Mouse (Mus musculus): ENCODE data around the gene Itgav. TPM values are rescaled to one million over a fixed set of nuclear protein-coding genes. Genes with fewer than 3 reads are reported as not detected.
A peak's percentile ranks its signal among the peaks of the same experiment; 100 is the strongest.

Itgav gene
- polyA plus RNA-seq, 1 experiment = not detected

- Histone ChIP-seq H3K4me3 (ENCODE audit: insufficient read depth, low read depth, low read length) (peak within 1 kb of the TSS; percentile 79), H3K4me1 (ENCODE audit: control insufficient read depth, insufficient read depth, low read length) (no peaks in the 10 kb centered on the region), H3K27ac (ENCODE audit: insufficient read depth, low read depth, low read length) (peak within 1 kb of the TSS; percentile 98)
- WGBS = under 1% methylated on average over 63 of the region's 63 CpGs
- TF ChIP-seq CTCF (IDR thresholded peaks at IDR 0.05; ENCODE audit: insufficient read depth, low read depth, low read length) (no peak), POLR2A (IDR thresholded peaks at IDR 0.05; ENCODE audit: insufficient read depth, low read depth, low read length) (peak; percentile 90; the same call in 1 of the 2 replicates)
Measured at GRCm38 (mm10) chr2:83812483-83813272, 88.5 kb downstream of the Itgav start, which contains the start of gene Fam171b. Gene Fam171b, plus strand, starts transcription at chr2:83812636.

- Histone ChIP-seq H3K27ac (ENCODE audit: insufficient read depth, low read depth, low read length) (peak overlapping the region; percentile 98), H3K4me3 (ENCODE audit: insufficient read depth, low read depth, low read length) (peak overlapping the region; percentile 79), H3K4me1 (ENCODE audit: control insufficient read depth, insufficient read depth, low read length) (no peaks in the 10 kb centered on the region)
- 2% methylated on average over 10 of the region's 10 CpGs for WGBS
- TF ChIP-seq CTCF (IDR thresholded peaks at IDR 0.05; ENCODE audit: insufficient read depth, low read depth, low read length) (no peak), POLR2A (IDR thresholded peaks at IDR 0.05; ENCODE audit: insufficient read depth, low read depth, low read length) (no peak)
Measured at GRCm38 (mm10) chr2:83813273-83813892, 89.2 kb downstream of the Itgav start.

DNA sequence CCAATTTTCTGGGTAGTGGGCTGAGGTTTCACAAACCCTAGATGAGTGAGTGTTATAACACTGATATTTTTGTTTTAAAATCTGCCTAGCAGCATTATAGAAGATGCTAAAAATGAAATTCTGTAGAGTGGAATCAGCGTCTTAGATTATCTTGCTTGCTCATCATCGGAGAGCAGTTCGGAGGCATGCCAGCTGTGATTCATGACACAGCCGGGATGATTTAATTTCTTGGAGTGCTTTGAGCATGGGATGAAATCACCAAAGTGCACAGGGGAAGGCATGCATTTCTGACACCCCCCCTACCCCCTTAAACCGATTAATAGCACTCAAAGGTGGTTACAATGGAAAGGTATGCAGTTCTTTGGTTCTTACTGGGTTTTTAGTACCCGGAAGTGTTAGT, 89.8 kb downstream of the Itgav start:
- H3K27ac ChIP-seq (ENCODE audit: insufficient read depth, low read depth, low read length) = peak overlapping the region; percentile 84
- TF ChIP-seq CTCF (IDR thresholded peaks at IDR 0.05; ENCODE audit: insufficient read depth, low read depth, low read length) (no peak), POLR2A (IDR thresholded peaks at IDR 0.05; ENCODE audit: insufficient read depth, low read depth, low read length) (no peak)
- 5% methylated on average over 6 of the region's 6 CpGs for WGBS

DNA sequence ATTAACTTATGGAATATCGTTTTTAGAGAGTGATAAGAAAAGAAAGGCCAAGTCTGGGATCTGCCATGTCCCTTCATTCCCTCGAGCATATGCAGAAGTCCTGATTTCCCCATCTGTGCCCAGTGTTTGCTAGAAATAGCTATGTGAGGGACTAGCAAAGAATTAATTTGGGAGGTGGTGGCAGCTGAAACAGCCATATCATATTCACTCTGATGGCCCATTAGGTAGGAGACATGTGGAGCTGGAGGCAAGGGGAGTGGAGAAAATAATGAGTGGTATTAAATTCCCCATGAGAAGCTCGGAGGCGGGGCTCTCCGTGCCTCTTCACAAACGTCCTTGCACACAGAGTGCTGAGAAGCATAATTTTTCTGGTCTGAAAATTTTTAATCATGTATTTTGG, 92.0 kb downstream of the Itgav start:
- no peaks in the 10 kb centered on the region for H3K4me1 ChIP-seq (ENCODE audit: control insufficient read depth, insufficient read depth, low read length)
- peak overlapping the region; percentile 22; the same call in 1 of the 2 replicates for H3K4me3 ChIP-seq (ENCODE audit: insufficient read depth, low read depth, low read length)
- TF ChIP-seq CTCF (IDR thresholded peaks at IDR 0.05; ENCODE audit: insufficient read depth, low read depth, low read length) = no peak
- no peak for TF ChIP-seq POLR2A (IDR thresholded peaks at IDR 0.05; ENCODE audit: insufficient read depth, low read depth, low read length)
- WGBS = 14% methylated on average over 6 of the region's 6 CpGs
- peak overlapping the region; percentile 78 for H3K27ac ChIP-seq (ENCODE audit: insufficient read depth, low read depth, low read length)

More for the DNA sequence above, 89.8 kb downstream of the Itgav start:
- no peaks in the 10 kb centered on the region for H3K4me1 ChIP-seq (ENCODE audit: control insufficient read depth, insufficient read depth, low read length)
- peak overlapping the region; percentile 42 for H3K4me3 ChIP-seq (ENCODE audit: insufficient read depth, low read depth, low read length)

DNA sequence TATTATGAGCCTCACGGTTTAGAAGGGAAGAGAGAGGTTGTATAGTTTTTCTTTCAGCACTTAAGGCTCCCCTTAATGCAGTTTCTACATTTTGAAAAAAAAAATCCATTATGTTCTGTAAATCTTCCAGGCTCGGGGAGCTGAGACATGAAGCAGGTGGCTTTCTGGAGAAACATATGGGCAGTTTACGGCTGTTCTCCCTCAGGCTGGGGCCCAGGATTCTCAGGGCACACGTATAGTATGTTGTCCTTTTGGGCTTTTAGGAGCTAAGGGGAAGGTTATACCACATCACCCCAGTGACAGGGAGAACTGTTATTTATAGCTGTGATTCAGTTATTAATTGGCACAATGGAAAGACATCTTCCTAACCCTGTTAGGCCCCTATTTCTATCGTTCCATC, 101.0 kb downstream of the Itgav start:
- TF ChIP-seq POLR2A (IDR thresholded peaks at IDR 0.05; ENCODE audit: insufficient read depth, low read depth, low read length) (no peak), CTCF (IDR thresholded peaks at IDR 0.05; ENCODE audit: insufficient read depth, low read depth, low read length) (no peak)
- peaks cover 7% of the 10 kb centered on the region; the same call in 1 of the 2 replicates for H3K4me1 ChIP-seq (ENCODE audit: control insufficient read depth, insufficient read depth, low read length)
- 37% methylated on average over 5 of the region's 5 CpGs for WGBS
- H3K27ac ChIP-seq (ENCODE audit: insufficient read depth, low read depth, low read length) = peak overlapping the region; percentile 73
- no peak overlapping the region for H3K4me3 ChIP-seq (ENCODE audit: insufficient read depth, low read depth, low read length)

GRCm38 (mm10) chr2:83828895-83829539, 104.8 kb downstream of the Itgav start:
- WGBS = 16% methylated on average over 3 of the region's 3 CpGs
- TF ChIP-seq CTCF (IDR thresholded peaks at IDR 0.05; ENCODE audit: insufficient read depth, low read depth, low read length) (no peak), POLR2A (IDR thresholded peaks at IDR 0.05; ENCODE audit: insufficient read depth, low read depth, low read length) (no peak)
- Histone ChIP-seq H3K27ac (ENCODE audit: insufficient read depth, low read depth, low read length) (no peak overlapping the region), H3K4me3 (ENCODE audit: insufficient read depth, low read depth, low read length) (no peak overlapping the region), H3K4me1 (ENCODE audit: control insufficient read depth, insufficient read depth, low read length) (peaks cover 12% of the 10 kb centered on the region; the same call in 1 of the 2 replicates)

GRCm38 (mm10) chr2:83832903-83833302, 108.7 kb downstream of the Itgav start:
- Histone ChIP-seq H3K4me1 (ENCODE audit: control insufficient read depth, insufficient read depth, low read length) (peaks cover 20% of the 10 kb centered on the region; the same call in 1 of the 2 replicates), H3K27ac (ENCODE audit: insufficient read depth, low read depth, low read length) (peak overlapping the region; percentile 67; the same call in 1 of the 2 replicates), H3K4me3 (ENCODE audit: insufficient read depth, low read depth, low read length) (no peak overlapping the region)
- WGBS = 59% methylated on average over 4 of the region's 4 CpGs
- TF ChIP-seq POLR2A (IDR thresholded peaks at IDR 0.05; ENCODE audit: insufficient read depth, low read depth, low read length) (no peak), CTCF (IDR thresholded peaks at IDR 0.05; ENCODE audit: insufficient read depth, low read depth, low read length) (no peak)

- Histone ChIP-seq H3K27ac (ENCODE audit: insufficient read depth, low read depth, low read length) (peak overlapping the region; percentile 80), H3K4me3 (ENCODE audit: insufficient read depth, low read depth, low read length) (no peak overlapping the region), H3K4me1 (ENCODE audit: control insufficient read depth, insufficient read depth, low read length) (peaks cover 18% of the 10 kb centered on the region; the same call in 1 of the 2 replicates)
- 23% methylated on average over 10 of the region's 10 CpGs for WGBS
- TF ChIP-seq POLR2A (IDR thresholded peaks at IDR 0.05; ENCODE audit: insufficient read depth, low read depth, low read length) (no peak), CTCF (IDR thresholded peaks at IDR 0.05; ENCODE audit: insufficient read depth, low read depth, low read length) (no peak)
Measured at GRCm38 (mm10) chr2:83835313-83836070, 111.3 kb downstream of the Itgav start.

Data from olfactory bulb, adult 2 months (tissue).